Mouse (Mus musculus) liver, postnatal 0 days (tissue): ENCODE data around the gene Mgat2. TPM values are rescaled to one million over a fixed set of nuclear protein-coding genes. Genes with fewer than 3 reads are reported as not detected.
"Not testable (repeated sequence)": the region's sequence is repeated elsewhere in the genome, so short reads cannot be mapped to it uniquely, and the experiment has no call there.

Source experiments
- ATAC-seq: fragments of 200-750 bp; cut with Nextera tagmentation; 2 replicates; pipeline ENCODE4 v1.8.0; 2017; ENCODE audit warnings: mild to moderate bottlenecking, moderate library complexity
- DNase-seq: peaks from one replicate; pipeline ENCODE4 v3.0.0-alpha.2; 2016
- H3K27ac ChIP-seq: fragments of 300-500 bp; sonication (generic); 2 replicates; pipeline ENCODE4 v1.5.1; 2014; ENCODE audit warnings: antibody characterized with exemption, moderate library complexity, mild to moderate bottlenecking, low read depth
- H3K27me3 ChIP-seq: fragments of 300-500 bp; sonication (generic); 2 replicates; pipeline ENCODE4 v1.6.1; 2014; ENCODE audit warnings: low read length, control low read depth, mixed read lengths; ENCODE audit not compliant: insufficient read depth
- H3K36me3 ChIP-seq: fragments of 300-500 bp; sonication (generic); replicated peaks from 2 replicates; pipeline ENCODE4 v1.6.1; 2014; ENCODE audit warnings: mild to moderate bottlenecking, control low read depth, low read length, moderate library complexity, mixed read lengths; ENCODE audit not compliant: insufficient read depth
- H3K4me1 ChIP-seq: fragments of 300-500 bp; sonication (generic); 2 replicates; pipeline ENCODE4 v1.6.1; 2014; ENCODE audit warnings: antibody characterized with exemption, mild to moderate bottlenecking, control low read depth; ENCODE audit not compliant: insufficient read depth
- H3K4me2 ChIP-seq: fragments of 300-500 bp; sonication (generic); 2 replicates; pipeline ENCODE4 v1.6.1; 2014; ENCODE audit warnings: low read depth, mild to moderate bottlenecking, low read length, moderate library complexity, mixed read lengths
- H3K4me3 ChIP-seq: fragments of 300-500 bp; sonication (generic); 2 replicates; pipeline ENCODE4 v1.5.1; 2014; ENCODE audit warnings: low read depth, low read length
- H3K9ac ChIP-seq: fragments of 300-500 bp; sonication (generic); replicated peaks from 2 replicates; pipeline ENCODE4 v1.6.1; 2014; ENCODE audit warnings: mild to moderate bottlenecking, moderate library complexity
- H3K9me3 ChIP-seq: fragments of 300-500 bp; sonication (generic); 2 replicates; pipeline ENCODE4 v1.6.1; 2016; ENCODE audit warnings: mild to moderate bottlenecking, control low read depth, low read length, mixed read lengths
- CTCF ChIP-seq: sonication (generic); IDR thresholded peaks from 2 replicates; pipeline ENCODE4 v1.5.1; 2016; ENCODE audit warnings: antibody characterized with exemption, low read depth
- EP300 ChIP-seq: IDR thresholded peaks from 2 replicates; pipeline ENCODE4 v1.6.1; 2016; ENCODE audit warnings: antibody characterized with exemption, low read depth, mild to moderate bottlenecking
- WGBS: fragments of 180-500 bp; shearing (Covaris S2); extraction: QIAGEN DNeasy Blood & Tissue Kit; methylation state at CpG from one replicate; pipeline ENCODE4 v1.1.7; 2014; ENCODE audit not compliant: insufficient replicate concordance; 5-methylcytosine and 5-hydroxymethylcytosine counted together
- polyA plus RNA-seq: library from polyadenylated mRNA; unstranded; fragments of >200 nt; fragmentation: Nextera tagmentation; extraction: Ambion mirVana; gene quantifications from 2 replicates; pipeline ENCODE4 v1.2.1, GENCODE M21; 2015

The Mgat2 gene
- polyA plus RNA-seq, 1 experiment from 2014 or later, result 23.1 TPM

GRCm38 (mm10) chr12:69155923-69156322 lies 28.0 kb upstream of the Mgat2 start:
- Histone ChIP-seq H3K4me3 (no peak overlapping the region), H3K9ac (no peak overlapping the region), H3K4me1 (peaks cover 15% of the 10 kb centered on the region), H3K27ac (no peak overlapping the region), H3K36me3 (peaks cover 12% of the 10 kb centered on the region), H3K4me2 (no peak overlapping the region), H3K9me3 (no peaks in the 10 kb centered on the region), H3K27me3 (no peaks in the 10 kb centered on the region)
- ATAC-seq (no peak), DNase-seq (no peak)
- 73% methylated on average over 2 of the region's 2 CpGs for WGBS
- TF ChIP-seq EP300 (no peak), CTCF (no peak)

GRCm38 (mm10) chr12:69156436-69156835 lies 27.5 kb upstream of the Mgat2 start:
- Histone ChIP-seq H3K27ac (peak overlapping the region; percentile 12; the same call in 1 of the 2 replicates), H3K4me2 (no peak overlapping the region), H3K4me3 (no peak overlapping the region), H3K9me3 (no peaks in the 10 kb centered on the region), H3K9ac (no peak overlapping the region), H3K36me3 (peaks cover 12% of the 10 kb centered on the region), H3K4me1 (peaks cover 15% of the 10 kb centered on the region), H3K27me3 (no peaks in the 10 kb centered on the region)
- TF ChIP-seq EP300 (no peak), CTCF (no peak)
- DNase-seq (no peak), ATAC-seq (no peak)
- 74% methylated on average over 4 of the region's 4 CpGs for WGBS

GRCm38 (mm10) chr12:69157107-69157506 lies 26.9 kb upstream of the Mgat2 start:
- Histone ChIP-seq H3K27me3 (no peaks in the 10 kb centered on the region), H3K36me3 (peaks cover 12% of the 10 kb centered on the region), H3K27ac (peak overlapping the region; percentile 12; the same call in 1 of the 2 replicates), H3K9me3 (no peaks in the 10 kb centered on the region), H3K9ac (no peak overlapping the region), H3K4me1 (peaks cover 15% of the 10 kb centered on the region), H3K4me3 (peak overlapping the region; percentile 83), H3K4me2 (peak overlapping the region; percentile 77)
- ATAC-seq (no peak), DNase-seq (no peak)
- TF ChIP-seq CTCF, result no peak
- no peak for TF ChIP-seq EP300
- 90% methylated on average over 2 of the region's 2 CpGs for WGBS

- no peak for DNase-seq
- H3K9me3 ChIP-seq, result no peaks in the 10 kb centered on the region
- under 1% methylated on average over 19 of the region's 19 CpGs for WGBS
- peak overlapping the region; percentile 83 for H3K4me3 ChIP-seq
- TF ChIP-seq EP300 (no peak), CTCF (no peak)
- H3K9ac ChIP-seq, result peak overlapping the region; percentile 93
- H3K36me3 ChIP-seq, result peaks cover 12% of the 10 kb centered on the region
- no peaks in the 10 kb centered on the region for H3K27me3 ChIP-seq
- no peak; the same call in 1 of the 2 replicates for ATAC-seq
- peak overlapping the region; percentile 77 for H3K4me2 ChIP-seq
- H3K27ac ChIP-seq, result peak overlapping the region; percentile 97
- peaks cover 15% of the 10 kb centered on the region for H3K4me1 ChIP-seq
These were observed 25.6 kb upstream of the Mgat2 start for GRCm38 (mm10) chr12:69158366-69158764.

GRCm38 (mm10) chr12:69158765-69159577 lies 25.0 kb upstream of the Mgat2 start, which contains the start of gene Rps29:
Gene Rps29, minus strand, starts transcription at chr12:69159186.
- Histone ChIP-seq H3K9ac (peak within 1 kb of the TSS; percentile 93), H3K4me3 (peak within 1 kb of the TSS; percentile 83), H3K36me3 (peaks cover 12% of the 10 kb centered on the region), H3K4me1 (peaks cover 15% of the 10 kb centered on the region), H3K4me2 (peak within 1 kb of the TSS; percentile 77), H3K27ac (peak within 1 kb of the TSS; percentile 97)
- H3K9me3 ChIP-seq, H3K27me3 ChIP-seq: not testable (repeated sequence)
- ATAC-seq, result peak; percentile 97
- under 1% methylated on average over 57 of the region's 68 CpGs for WGBS
- DNase-seq, result peak; percentile 98

GRCm38 (mm10) chr12:69159578-69159940 lies 24.4 kb upstream of the Mgat2 start:
- TF ChIP-seq EP300 (no peak), CTCF (peak; percentile 86)
- no peak for DNase-seq
- peak overlapping the region; percentile 83; the same call in 1 of the 2 replicates for H3K4me3 ChIP-seq
- 3% methylated on average over 9 of the region's 9 CpGs for WGBS
- no peaks in the 10 kb centered on the region for H3K9me3 ChIP-seq
- no peak overlapping the region for H3K9ac ChIP-seq
- H3K27ac ChIP-seq, result peak overlapping the region; percentile 58; the same call in 1 of the 2 replicates
- no peaks in the 10 kb centered on the region for H3K27me3 ChIP-seq
- peak overlapping the region; percentile 49 for H3K4me2 ChIP-seq
- peaks cover 15% of the 10 kb centered on the region for H3K4me1 ChIP-seq
- ATAC-seq, result peak; percentile 20
- H3K36me3 ChIP-seq, result peaks cover 12% of the 10 kb centered on the region

GRCm38 (mm10) chr12:69160677-69161076 lies 23.3 kb upstream of the Mgat2 start:
- not testable (repeated sequence) for H3K4me3 ChIP-seq, ATAC-seq, DNase-seq, H3K27ac ChIP-seq, H3K9me3 ChIP-seq, H3K27me3 ChIP-seq, H3K4me2 ChIP-seq, H3K9ac ChIP-seq
- WGBS, result 74% methylated on average over 2 of the region's 2 CpGs
- peaks cover 15% of the 10 kb centered on the region for H3K4me1 ChIP-seq
- peaks cover 12% of the 10 kb centered on the region for H3K36me3 ChIP-seq

- not testable (repeated sequence) for DNase-seq, H3K4me1 ChIP-seq, H3K4me2 ChIP-seq, H3K27me3 ChIP-seq, H3K9me3 ChIP-seq, H3K4me3 ChIP-seq, H3K36me3 ChIP-seq, H3K27ac ChIP-seq, ATAC-seq, H3K9ac ChIP-seq
- WGBS, result 71% methylated on average over 4 of the region's 4 CpGs
These were observed 20.4 kb upstream of the Mgat2 start for GRCm38 (mm10) chr12:69163586-69163985.
